Mouse (Mus musculus): ENCODE measurements around the gene Naip1. TPM values are rescaled to one million over a fixed set of nuclear protein-coding genes. Genes with fewer than 3 reads are reported as not detected.
"Not testable (repeated sequence)": the region's sequence is repeated elsewhere in the genome, so short reads cannot be mapped to it uniquely, and the experiment has no call there.

The Naip1 gene
- total and polyA plus RNA-seq, 3 experiments = 0.01 to 0.53 (median 0.27) TPM

- no peak for TF ChIP-seq CTCF (IDR thresholded peaks at IDR 0.05; ENCODE audit: low read depth, low read length)
- no peak for TF ChIP-seq GATA1 (IDR thresholded peaks at IDR 0.05; ENCODE audit: borderline replicate concordance, low read length)
- TF ChIP-seq TAL1 (conservative IDR thresholded peaks at IDR 0.05; ENCODE audit: low read depth, low read length) = no peak
- TF ChIP-seq POLR2AphosphoS5 (IDR thresholded peaks at IDR 0.05; ENCODE audit: insufficient replicate concordance, low read depth, low read length) = no peak
- TF ChIP-seq GATA2 (IDR thresholded peaks at IDR 0.05; ENCODE audit: borderline replicate concordance, low read depth, low read length) = no peak
- ATAC-seq (ENCODE audit: extremely low read depth, insufficient number of reproducible peaks, low FRiP score, poor library complexity, severe bottlenecking) = no peak
- DNase-seq (ENCODE audit: low spot score) = no peak
- Histone ChIP-seq H3K4me3 (ENCODE audit: low read depth, low read length) (no peak overlapping the region), H3K9me3 (replicated peaks) (no peaks in the 10 kb centered on the region), H3K4me1 (ENCODE audit: insufficient read depth, low read depth, low read length) (no peaks in the 10 kb centered on the region), H3K27me3 (ENCODE audit: insufficient read depth, low read length) (peaks cover 2% of the 10 kb centered on the region; the same call in 1 of the 2 replicates), H3K36me3 (replicated peaks) (no peaks in the 10 kb centered on the region)
Measured at GRCm38 (mm10) chr13:100409181-100409580, 43.5 kb downstream of the Naip1 start.

DNA sequence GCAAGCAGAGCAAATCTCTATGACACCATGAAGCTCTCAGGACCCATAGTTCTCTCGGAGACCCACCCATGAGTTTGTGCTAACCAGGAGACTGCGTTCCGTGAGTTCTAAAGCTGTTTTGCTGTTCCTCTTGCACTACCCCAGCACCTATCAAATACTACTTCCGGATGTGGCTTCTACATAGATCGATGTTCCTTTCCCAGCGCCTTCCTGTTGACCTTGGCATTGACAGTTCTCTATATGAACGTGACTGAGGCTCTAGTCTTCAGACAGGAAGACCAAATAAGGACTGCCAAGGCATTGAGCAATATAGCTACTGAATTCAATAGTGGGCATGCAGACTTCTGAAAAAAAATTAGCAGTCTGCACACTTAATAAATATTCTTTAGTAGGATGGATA is 44.4 kb downstream of the Naip1 start:
- H3K4me3 ChIP-seq (ENCODE audit: low read depth, low read length) = no peak overlapping the region
- TF ChIP-seq CTCF (IDR thresholded peaks at IDR 0.05; ENCODE audit: low read depth, low read length) = no peak
- TF ChIP-seq TAL1 (conservative IDR thresholded peaks at IDR 0.05; ENCODE audit: low read depth, low read length) = no peak
- no peak for TF ChIP-seq GATA2 (IDR thresholded peaks at IDR 0.05; ENCODE audit: borderline replicate concordance, low read depth, low read length)
- no peak for TF ChIP-seq GATA1 (IDR thresholded peaks at IDR 0.05; ENCODE audit: borderline replicate concordance, low read length)
- TF ChIP-seq POLR2AphosphoS5 (IDR thresholded peaks at IDR 0.05; ENCODE audit: insufficient replicate concordance, low read depth, low read length) = no peak
- H3K27me3 ChIP-seq (ENCODE audit: insufficient read depth, low read length) = peaks cover 2% of the 10 kb centered on the region; the same call in 1 of the 2 replicates
- no peaks in the 10 kb centered on the region for H3K4me1 ChIP-seq (ENCODE audit: insufficient read depth, low read depth, low read length)
- DNase-seq (ENCODE audit: low spot score) = no peak
- H3K36me3 ChIP-seq (replicated peaks) = no peaks in the 10 kb centered on the region
- ATAC-seq (ENCODE audit: extremely low read depth, insufficient number of reproducible peaks, low FRiP score, poor library complexity, severe bottlenecking) = no peak
- no peaks in the 10 kb centered on the region for H3K9me3 ChIP-seq (replicated peaks)

DNA sequence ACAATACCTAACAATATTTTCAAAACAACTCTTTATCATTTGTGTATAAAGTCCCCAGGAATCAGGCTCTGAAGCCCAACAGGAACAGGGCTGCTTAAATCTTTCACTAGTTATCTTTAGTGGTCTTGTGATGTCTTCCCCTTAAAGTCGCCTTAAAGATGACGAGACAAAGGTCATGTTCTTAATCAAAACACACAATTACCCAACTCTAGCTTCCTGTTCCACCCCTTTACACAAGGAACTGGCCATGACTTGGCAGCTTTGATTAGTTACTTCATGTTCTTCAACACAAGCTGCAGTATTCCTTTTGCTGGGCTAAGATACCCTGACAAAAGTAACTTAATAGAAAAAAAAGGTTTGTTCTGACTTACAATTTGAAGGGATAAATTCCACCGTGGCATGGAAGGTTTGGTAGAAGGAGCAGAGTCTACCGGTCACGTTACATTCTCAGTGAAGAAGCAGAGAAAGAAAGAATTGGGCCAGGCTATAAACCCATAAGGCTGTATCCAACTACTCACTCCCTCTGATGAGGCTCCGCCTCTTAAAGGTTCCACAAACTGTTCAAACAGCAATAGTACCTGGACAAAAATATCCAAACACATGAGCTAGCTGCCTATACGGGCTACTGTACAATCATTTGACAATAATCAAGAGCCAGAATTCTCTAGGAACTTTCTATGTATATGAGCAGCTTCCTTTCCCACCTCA is 49.6 kb downstream of the Naip1 start:
- not testable (repeated sequence) for H3K4me3 ChIP-seq (ENCODE audit: low read depth, low read length); H3K27me3 ChIP-seq (ENCODE audit: insufficient read depth, low read length); H3K36me3 ChIP-seq (replicated peaks); H3K9me3 ChIP-seq (replicated peaks); ATAC-seq (ENCODE audit: extremely low read depth, insufficient number of reproducible peaks, low FRiP score, poor library complexity, severe bottlenecking); H3K4me1 ChIP-seq (ENCODE audit: insufficient read depth, low read depth, low read length); DNase-seq (ENCODE audit: low spot score)

GRCm38 (mm10) chr13:100391021-100391420 is 61.6 kb downstream of the Naip1 start:
- not testable (repeated sequence) for ATAC-seq (ENCODE audit: extremely low read depth, insufficient number of reproducible peaks, low FRiP score, poor library complexity, severe bottlenecking); H3K36me3 ChIP-seq (replicated peaks); H3K4me1 ChIP-seq (ENCODE audit: insufficient read depth, low read depth, low read length); H3K4me3 ChIP-seq (ENCODE audit: low read depth, low read length); H3K9me3 ChIP-seq (replicated peaks); H3K27me3 ChIP-seq (ENCODE audit: insufficient read depth, low read length); DNase-seq (ENCODE audit: low spot score)

DNA sequence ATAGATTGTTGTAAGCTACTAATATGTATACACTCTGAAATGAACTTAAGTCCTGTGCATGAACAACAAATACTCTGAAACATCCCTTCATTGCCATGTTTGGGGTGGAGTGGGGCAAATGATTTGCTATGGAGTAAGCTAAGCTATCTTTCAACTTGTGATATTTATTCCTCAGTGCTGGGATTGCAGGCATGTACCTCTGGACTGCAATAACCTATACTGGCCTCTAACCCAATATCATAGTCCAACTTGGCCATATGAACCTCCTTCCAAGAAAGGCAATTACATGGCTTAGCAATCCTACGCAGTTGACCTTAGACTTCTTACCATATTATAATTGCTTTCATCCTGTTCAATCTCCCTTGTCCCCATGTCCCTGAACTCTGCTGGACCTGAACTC is 82.1 kb downstream of the Naip1 start:
- Histone ChIP-seq H3K4me1 (ENCODE audit: insufficient read depth, low read depth, low read length) (no peaks in the 10 kb centered on the region), H3K4me3 (ENCODE audit: low read depth, low read length) (no peak overlapping the region), H3K9me3 (replicated peaks) (no peaks in the 10 kb centered on the region), H3K36me3 (replicated peaks) (no peaks in the 10 kb centered on the region), H3K27me3 (ENCODE audit: insufficient read depth, low read length) (0 out of 2 replicates have a peak, but pooled peaks cover 5% of the 10 kb centered on the region)
- DNase-seq (ENCODE audit: low spot score) (no peak), ATAC-seq (ENCODE audit: extremely low read depth, insufficient number of reproducible peaks, low FRiP score, poor library complexity, severe bottlenecking) (no peak)
- no peak for TF ChIP-seq TAL1 (conservative IDR thresholded peaks at IDR 0.05; ENCODE audit: low read depth, low read length)

Other genes starting within 250 kb of the Naip1 start
- 2.5 and 3.5 TPM in 2 replicates for gene Naip5, start 206.5 kb downstream of the Naip1 start, total RNA-seq (2014; fragmentation: Nextera tagmentation)
- gene Naip5, start 206.5 kb downstream of the Naip1 start, total RNA-seq (2017) = 3.0 and 3.3 TPM in 2 replicates
- gene Naip5, start 206.5 kb downstream of the Naip1 start, polyA plus RNA-seq (2012) = 0.04 TPM in 2 replicates
- gene Naip6, start 135.2 kb downstream of the Naip1 start, total RNA-seq (2014; fragmentation: Nextera tagmentation) = 7.1 and 7.4 TPM in 2 replicates
- gene Naip6, start 135.2 kb downstream of the Naip1 start, total RNA-seq (2017) = 5.9 and 6.0 TPM in 2 replicates
- 0.11 and 0.12 TPM in 2 replicates for gene Naip6, start 135.2 kb downstream of the Naip1 start, polyA plus RNA-seq (2012)
- gene Gtf2h2, start 39.7 kb upstream of the Naip1 start, total RNA-seq (2014; fragmentation: Nextera tagmentation) = 69.2 and 83.2 TPM in 2 replicates
- 52.6 and 61.1 TPM in 2 replicates for gene Gtf2h2, start 39.7 kb upstream of the Naip1 start, total RNA-seq (2017)
- 27.3 and 27.8 TPM in 2 replicates for gene Gtf2h2, start 39.7 kb upstream of the Naip1 start, polyA plus RNA-seq (2012)
- not detected in 2 replicates for gene Ocln, start 99.8 kb upstream of the Naip1 start, total RNA-seq (2014; fragmentation: Nextera tagmentation)
- gene Ocln, start 99.8 kb upstream of the Naip1 start, total RNA-seq (2017) = 0.06 and 0.27 TPM in 2 replicates
- not detected in 2 replicates for gene Ocln, start 99.8 kb upstream of the Naip1 start, polyA plus RNA-seq (2012)
- gene Marveld2, start 164.1 kb upstream of the Naip1 start, total RNA-seq (2014; fragmentation: Nextera tagmentation) = 1.4 and 2.8 TPM in 2 replicates
- 1.9 and 2.7 TPM in 2 replicates for gene Marveld2, start 164.1 kb upstream of the Naip1 start, total RNA-seq (2017)
- 0.35 and 0.40 TPM in 2 replicates for gene Marveld2, start 164.1 kb upstream of the Naip1 start, polyA plus RNA-seq (2012)
- gene Ak6, start 198.1 kb upstream of the Naip1 start, total RNA-seq (2014; fragmentation: Nextera tagmentation) = 259 and 280 TPM in 2 replicates
- gene Ak6, start 198.1 kb upstream of the Naip1 start, total RNA-seq (2017) = 338 and 362 TPM in 2 replicates
- gene Ak6, start 198.1 kb upstream of the Naip1 start, polyA plus RNA-seq (2012) = 43.4 and 44.0 TPM in 2 replicates
- gene Rad17, start 198.2 kb upstream of the Naip1 start, total RNA-seq (2014; fragmentation: Nextera tagmentation) = 43.9 and 50.9 TPM in 2 replicates
- 42.7 and 48.6 TPM in 2 replicates for gene Rad17, start 198.2 kb upstream of the Naip1 start, total RNA-seq (2017)
- 8.9 and 10.6 TPM in 2 replicates for gene Rad17, start 198.2 kb upstream of the Naip1 start, polyA plus RNA-seq (2012)
- gene Taf9, start 198.7 kb upstream of the Naip1 start, total RNA-seq (2014; fragmentation: Nextera tagmentation) = 161 and 259 TPM in 2 replicates
- 22.3 and 24.1 TPM in 2 replicates for gene Taf9, start 198.7 kb upstream of the Naip1 start, total RNA-seq (2017)
- 28.3 and 32.9 TPM in 2 replicates for gene Taf9, start 198.7 kb upstream of the Naip1 start, polyA plus RNA-seq (2012)
- not detected in 2 replicates for gene Ccdc125, start 216.8 kb upstream of the Naip1 start, total RNA-seq (2014; fragmentation: Nextera tagmentation)
- gene Ccdc125, start 216.8 kb upstream of the Naip1 start, total RNA-seq (2017) = 0.06 TPM in 1 of 2 replicates, not detected in the other
- gene Ccdc125, start 216.8 kb upstream of the Naip1 start, polyA plus RNA-seq (2012) = not detected in 2 replicates